Mouse (Mus musculus) cerebellum, postnatal 10 days (tissue): ENCODE results near the gene Serpina12.

Experiments
- DNase-seq, 2 experiments: peaks; one replicate each; pipeline ENCODE4 v3.0.0; 2021; ENCODE audit warnings: mixed read lengths in 2 of 2

Serpina12 gene

DNA sequence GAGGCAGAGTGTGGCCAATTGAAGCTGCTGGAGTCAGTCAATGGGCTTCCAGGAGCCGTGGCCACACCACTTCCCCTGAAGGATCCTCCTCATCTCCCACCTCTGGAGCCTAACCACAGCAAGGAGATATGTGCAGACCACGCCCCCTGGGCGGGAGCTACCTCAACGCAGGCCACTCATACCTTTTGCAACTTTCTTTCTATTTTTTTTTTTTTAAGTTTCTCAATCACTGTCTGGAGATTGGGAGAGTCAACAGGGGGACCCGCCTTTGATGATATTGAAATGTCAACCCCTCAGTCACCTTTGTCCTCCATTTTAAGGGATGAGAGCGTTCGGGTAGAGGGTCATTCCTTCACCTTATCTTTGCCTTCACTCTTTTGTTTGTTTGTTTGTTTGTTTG is at the start of gene Serpina12:
Gene Serpina12, minus strand, starts transcription at position 101 of the 400 bp plus-strand sequence.
- DNase-seq, result no peak

DNA sequence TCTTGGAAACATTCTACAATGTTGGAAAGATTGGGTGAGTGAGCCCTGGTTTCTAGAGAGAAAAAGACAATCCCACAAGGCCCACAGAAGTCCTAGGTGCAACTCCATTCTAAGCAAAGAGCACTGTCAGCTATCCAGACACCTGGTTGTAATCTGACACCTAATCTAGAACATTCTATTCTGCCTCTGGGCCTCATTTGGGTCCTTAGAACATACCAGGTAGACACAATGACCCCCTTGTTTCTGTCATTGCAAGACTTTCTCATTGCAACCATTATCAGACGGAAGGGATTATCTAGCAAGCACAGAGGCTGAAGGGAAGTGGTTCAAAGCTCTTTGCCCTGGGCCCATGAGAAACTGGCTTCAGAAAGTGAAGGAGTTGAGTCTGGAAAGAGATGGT is 47.1 kb upstream of the Serpina12 start:
- no peak for DNase-seq

DNA sequence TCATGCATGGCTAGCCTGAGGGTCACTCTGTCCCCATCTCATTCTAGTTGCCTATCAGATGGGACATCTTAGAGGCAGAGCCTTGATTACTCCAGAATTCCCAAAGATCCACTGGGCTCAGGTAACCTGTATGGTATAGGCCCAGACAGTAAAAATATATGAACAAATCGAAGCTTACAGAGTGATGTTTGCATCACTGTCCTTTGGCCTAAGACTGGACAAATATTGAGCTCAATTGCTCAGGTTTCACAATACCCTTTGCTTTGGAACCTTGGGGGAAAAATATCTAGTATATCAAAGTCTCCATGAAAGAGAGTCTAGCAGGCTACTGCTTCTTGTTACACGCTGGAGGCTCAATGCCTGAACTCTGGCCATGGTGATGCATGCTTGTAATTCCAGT is 45.9 kb upstream of the Serpina12 start:
- DNase-seq, result no peak

DNA sequence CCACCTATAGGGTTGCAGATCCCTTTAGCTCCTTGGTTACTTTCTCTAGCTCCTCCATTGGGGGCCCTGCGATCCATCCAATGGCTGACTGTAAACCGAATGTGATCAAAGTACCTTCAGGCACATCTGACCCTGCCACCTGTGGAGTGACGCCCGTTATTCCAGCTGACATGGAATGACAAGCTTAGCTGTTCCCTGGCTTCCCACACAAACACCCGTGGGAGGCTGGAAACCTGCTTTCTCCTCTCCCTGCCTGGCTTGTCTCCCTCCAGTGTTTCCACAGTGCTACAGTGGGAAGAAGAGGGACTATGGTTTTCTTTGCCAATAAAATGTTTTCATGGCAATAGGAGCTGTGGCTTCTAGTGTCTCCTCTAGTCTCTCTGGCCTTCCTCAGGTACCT is 28.0 kb upstream of the Serpina12 start:
- no peak for DNase-seq

DNA sequence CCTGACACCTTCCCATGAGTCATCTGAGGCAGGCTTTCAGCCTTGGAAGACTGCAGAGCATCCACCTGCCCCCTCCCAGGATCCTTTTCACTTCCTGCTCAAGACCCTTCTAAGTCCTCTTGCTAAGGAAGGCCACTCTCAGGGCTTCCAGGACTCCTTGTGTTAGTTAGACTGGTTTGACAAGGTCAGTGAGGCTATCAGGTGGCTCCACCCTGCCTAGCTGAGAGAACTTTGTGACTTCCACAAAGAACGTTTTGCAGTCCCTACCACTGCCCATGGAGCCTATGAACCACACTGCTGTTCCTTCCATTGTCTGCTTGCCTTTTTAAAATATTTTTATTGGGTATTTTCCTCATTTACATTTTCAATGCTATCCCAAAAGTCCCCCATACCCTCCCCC is 27.5 kb upstream of the Serpina12 start:
- no peak for DNase-seq

DNA sequence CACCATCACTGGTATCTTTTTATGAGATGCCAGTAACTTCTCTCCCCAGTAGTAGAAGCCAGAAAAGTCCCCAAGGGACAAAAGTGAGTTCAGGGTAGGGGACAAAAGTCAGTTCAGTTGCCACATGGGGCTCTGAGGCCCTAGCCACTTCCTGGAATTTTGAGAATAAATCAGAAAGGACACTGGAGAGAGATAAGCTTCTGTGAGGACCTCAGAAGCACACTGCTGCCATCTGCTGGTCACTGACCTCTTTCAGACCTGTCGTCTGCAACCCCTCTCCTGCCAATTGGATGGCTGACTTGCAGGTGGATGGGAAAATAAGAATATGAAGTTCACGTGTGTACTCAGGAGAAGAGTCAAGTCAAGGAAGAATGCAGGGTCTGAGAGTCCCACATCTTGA is 25.4 kb upstream of the Serpina12 start:
- DNase-seq, result peak; percentile 94 to 97

DNA sequence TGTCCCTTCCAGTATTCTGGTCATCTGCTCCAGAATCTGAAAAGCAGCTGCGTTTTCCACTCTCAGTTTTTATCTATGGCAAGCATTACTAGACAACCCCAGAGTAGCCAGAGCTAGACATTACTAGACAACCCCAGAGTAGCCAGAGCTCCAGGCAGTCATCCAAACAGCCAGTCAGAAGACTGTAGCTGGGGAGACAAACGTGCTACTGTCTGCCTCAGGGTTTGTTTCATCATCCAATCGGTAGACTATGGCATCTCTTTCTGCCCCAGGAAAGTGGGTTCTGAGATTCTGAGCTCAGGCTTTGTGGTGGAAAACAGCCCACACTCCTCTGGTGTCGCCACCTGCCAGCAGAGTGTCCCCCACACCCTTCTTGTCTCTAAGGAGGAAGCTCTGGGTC is 23.3 kb upstream of the Serpina12 start:
- peak; percentile 79 to 82 for DNase-seq

DNA sequence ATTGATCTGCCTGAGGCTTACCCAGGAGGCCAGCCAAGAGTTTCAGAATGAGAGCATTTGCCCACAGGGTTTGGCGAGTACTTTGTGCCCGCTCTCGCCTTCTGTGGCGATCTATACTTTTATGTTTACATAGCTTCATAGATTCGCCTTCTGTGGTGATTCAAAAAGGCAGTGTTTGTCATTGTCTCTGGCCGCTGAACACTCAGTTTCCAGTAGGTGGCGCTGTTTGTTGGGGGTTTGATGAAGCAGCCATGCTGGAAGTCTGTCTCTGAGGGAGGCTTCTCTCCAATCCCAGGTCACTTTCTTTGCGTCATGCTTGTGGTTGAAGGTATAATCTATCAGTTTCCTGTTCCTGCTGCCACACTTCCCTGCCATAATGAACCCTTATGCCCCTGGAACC is 22.0 kb upstream of the Serpina12 start:
- DNase-seq, result peak; percentile 80 to 89

DNA sequence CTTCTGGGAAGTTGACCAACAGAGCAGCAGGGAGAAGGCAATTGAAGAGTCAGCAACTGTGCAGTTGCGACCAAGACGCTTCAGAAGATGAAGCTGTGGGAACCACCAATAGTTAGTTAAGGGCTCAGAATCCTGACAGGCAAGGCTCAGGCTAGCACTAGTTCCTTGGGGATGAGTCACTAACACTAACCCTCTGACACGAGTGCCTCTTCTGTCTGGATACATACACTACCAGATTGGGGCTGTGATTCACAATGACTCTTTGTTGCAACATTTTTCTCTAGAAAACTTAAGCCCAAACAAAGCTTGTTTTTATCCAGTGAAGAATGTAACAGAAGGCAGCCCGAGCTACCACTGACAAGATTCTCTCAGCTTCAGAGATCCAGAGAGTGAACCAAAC is 20.8 kb upstream of the Serpina12 start:
- no peak for DNase-seq

DNA sequence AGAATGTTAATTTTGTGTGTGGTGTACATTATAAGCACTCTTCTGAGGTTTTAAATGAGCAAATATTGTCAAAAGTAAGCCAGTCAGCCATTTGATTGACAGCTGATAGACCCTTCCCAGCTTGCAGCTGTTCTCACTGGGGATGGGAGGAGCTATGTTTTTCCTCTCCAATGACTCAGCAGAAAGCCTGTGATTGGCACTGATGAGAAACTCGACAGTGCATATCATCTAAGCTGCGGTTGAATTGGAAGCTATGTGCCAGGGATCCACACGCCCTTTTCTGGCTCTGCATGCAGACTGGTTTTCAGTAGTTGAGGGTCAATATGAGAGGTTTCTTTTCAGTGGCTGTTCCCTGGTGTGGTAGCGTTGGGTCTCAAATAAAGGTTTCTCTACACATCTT is 20.3 kb upstream of the Serpina12 start:
- no peak for DNase-seq

DNA sequence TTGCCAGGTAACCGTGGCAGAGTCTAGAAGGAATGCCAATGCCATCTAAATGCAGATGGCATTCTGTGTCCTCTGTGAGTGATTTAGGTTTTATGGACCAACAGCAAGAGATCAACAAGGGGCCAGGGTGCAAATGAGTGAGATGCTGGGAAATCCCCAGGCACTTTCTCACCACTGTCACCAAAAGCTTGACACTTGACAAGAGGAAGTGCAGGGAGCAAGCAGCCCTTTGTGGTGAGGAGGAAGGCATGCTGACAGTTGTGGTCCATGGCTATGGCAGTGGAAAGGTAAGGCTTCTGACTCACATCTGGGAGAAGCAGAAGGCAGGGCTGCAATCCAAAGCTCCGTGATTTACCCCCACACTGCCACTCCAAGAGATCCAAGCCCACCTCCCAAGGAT is 17.6 kb upstream of the Serpina12 start:
- no peak for DNase-seq

DNA sequence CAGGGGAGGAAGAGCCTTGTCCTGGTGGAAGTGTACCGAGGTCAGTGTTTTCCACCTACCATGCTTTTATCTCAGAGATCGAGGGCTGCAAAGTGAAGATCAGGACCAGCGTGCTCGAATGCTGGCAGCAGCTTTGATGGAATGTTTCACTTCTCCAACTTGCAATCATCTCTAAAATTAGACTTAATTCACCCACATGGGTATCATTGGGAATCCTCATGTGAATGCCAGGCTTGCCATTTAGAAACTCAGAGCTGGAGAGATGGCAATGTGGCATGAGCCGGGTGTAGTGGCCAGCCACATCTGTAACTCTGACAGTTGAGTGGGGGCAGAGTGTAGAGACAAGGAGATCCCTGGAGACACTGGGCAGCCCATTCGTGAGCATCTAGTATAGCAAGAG is 15.9 kb upstream of the Serpina12 start:
- no peak for DNase-seq

DNA sequence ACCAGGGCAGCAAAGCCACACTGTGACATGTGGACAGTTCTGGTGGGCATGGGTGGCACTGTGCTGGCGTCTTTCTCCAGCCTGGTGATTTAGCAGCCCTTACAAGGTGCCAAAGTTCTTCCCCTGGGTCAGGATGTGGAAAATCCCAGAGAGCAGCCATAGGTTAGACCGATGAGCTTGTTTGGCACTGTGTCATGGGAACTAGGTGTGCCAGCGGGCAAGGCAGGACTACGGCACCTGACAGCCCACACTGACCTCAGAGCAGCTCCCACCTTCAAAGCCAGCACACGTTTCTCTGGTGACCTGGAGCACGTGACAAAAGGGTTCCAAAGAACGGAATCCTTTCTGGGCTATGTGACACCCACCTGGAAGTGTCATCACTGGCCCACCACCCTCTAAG is 13.3 kb upstream of the Serpina12 start:
- peak; percentile 16 to 21 for DNase-seq

DNA sequence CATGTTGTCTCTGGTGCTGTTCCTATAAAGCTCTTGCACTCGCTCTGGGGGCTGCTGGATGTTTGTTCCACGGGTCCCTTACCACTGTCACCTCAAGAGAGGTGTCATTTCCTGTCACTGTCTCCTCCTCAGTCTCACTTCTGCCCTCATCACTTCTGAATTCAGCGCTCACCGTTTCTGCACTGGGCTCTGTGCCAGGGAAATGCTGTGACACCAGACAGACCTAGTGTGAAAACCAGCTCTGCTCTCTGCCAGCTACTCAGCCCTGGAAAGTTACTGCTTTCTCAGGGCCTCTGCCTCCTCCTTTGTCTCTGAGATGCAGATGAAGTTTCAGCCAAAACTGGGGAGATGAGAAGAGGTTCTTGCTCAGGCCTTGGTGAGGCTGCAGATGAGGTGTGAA is 12.8 kb upstream of the Serpina12 start:
- DNase-seq, result peak; percentile 72 to 82

DNA sequence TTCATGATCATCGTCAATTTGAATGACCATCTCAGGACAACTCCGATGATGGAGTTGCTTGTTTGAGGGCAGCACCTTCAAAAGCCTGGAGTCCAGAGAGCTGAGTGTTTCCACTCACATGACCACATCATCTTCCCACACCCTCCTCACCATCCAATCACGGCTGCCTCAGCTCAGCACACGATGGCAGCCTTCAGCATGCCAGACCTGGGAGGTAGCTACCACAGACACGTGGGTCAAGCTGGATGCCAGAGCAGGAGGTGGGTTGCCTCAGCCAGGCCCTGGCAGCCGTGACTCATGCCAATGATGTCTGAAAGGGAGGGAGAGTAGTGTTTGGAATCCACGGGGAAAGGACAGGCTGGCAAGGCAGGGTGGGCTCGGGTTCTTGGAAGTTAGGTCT is 11.5 kb upstream of the Serpina12 start:
- peak; percentile 44 to 52 for DNase-seq

DNA sequence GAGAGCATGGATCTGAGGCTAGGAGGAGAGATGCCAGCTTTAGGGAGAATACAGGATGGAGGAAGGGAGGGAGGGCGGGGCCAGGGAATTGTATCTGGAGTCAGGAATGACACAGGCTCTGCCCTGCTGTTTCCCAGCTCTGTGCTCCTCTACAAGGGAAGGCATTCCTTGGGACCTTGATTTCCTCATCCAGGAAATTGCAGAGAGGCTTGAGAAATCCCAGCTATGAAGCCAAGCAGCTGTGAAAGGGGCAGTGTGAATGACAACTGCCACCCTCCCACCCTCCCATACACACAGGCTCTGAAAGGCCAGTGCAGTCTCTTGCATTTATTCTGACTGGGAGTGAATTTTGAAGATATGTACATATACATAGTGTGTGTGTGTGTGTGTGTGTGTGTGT is 9.8 kb upstream of the Serpina12 start:
- no peak for DNase-seq

DNA sequence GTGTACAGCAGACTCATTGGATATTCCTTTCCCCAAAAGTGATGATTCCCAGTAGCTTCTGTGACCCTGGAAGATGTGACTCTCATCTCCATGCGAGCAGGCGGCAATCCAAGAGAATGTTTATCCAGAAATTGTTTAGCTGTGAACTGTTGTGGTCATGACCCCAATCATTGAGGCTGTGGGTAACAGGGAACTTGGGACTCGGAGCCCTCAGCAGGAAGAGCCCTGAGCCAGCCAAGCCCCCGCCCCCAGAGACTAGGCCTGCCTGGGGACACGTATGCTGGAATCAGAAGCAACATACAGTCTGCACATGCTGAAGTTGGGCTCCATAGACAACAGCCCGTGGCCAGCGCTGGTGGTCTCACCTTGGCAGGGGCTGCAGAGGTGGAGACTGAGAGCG is 1.5 kb upstream of the Serpina12 start:
- no peak for DNase-seq

DNA sequence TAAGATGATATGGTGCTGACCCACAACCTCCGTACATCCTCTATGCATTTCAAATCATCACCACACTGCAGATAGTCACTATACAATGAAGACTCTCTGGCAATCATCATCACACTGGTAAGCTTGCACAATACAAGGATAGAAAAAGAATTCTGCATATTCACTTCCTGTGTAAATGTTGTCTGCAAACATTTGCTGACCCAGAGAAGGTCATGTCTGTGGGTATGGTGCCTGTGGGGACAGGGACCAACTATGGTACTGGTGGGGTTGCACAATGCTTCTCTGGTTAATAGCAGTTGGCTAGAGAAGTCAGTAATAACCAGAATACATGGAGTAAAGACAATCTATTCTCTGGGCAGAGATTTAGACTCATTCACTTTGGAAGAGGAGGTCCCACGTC is 1.5 kb downstream of the Serpina12 start:
- no peak for DNase-seq

DNA sequence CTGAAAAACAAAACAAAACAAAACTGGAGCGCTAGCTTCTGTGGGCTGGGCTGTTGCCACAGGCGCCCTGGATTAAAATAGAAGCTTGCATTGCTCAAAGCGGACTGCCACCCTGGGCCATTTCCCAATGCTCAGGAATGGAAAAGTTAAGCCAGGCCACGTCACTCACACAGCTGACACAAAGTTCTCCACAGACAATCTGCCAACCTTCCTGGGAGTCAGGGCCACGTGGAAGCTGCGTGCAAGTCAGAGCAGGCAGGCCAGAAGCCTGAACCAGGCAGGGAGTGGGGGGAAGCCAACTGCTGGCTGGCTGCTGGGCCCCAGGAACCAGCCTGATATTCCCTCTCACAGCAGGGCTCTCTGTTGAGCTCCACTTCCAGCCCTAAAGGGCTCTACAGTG is 2.8 kb downstream of the Serpina12 start:
- peak; percentile 14 to 21 for DNase-seq

DNA sequence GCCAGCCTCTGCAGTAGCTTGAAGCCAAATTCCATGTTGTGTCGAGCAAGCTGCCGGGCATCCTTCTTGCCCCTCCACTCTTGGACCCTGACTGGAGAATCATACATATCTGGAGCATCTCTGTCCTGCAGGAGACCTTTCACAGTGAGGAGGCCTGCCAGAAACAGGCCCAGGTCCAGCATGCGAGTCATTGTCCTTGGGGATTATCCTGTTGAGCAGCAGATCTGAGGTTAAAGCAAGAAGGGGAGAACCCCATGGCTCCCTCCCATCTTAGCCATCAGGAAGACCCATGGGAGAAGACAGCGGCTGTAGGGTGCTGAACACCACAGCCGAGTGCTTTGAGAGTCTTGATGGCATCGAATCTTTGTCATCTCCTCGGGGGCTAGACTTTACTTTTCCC is 6.1 kb downstream of the Serpina12 start:
- DNase-seq, result no peak

DNA sequence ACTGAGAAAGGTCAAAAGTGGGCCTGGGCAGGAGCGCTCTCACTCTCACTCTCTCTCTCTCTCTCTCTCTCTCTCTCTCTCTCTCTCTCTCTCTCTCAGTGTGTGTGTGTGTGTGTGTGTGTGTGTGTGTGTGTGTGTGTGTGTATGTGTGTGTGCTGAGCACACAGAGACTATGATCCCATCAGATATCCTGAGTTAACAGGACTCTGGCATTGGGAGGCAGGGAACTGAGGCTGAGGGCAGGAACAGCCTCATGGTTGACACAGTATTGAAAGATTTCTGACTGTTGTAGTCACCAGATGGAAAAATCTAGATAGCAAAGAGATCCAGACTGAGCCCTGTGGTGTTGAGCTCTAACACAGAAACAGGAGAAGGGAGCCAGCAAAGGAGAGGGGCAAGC is 10.5 kb downstream of the Serpina12 start:
- DNase-seq, result no peak

DNA sequence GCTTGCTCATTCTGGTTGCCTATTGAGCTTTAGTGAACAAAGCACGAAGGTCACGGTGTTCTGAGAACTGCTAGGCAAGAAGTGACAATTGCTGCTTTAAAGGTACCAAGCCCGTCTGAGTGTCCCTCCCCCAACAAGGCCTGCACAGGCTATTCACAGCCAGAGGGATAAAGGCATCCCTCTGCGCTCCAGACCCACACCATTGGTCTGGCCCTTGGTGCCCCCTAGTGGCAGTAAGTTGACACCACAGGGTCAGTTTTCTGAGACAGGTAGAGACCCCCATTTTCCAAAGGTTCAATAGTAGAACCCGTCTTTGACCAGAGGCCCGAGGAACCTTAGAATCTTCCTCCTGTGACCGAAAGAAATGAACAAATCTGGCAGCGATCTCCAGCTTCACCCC is 14.3 kb downstream of the Serpina12 start:
- DNase-seq, result peak; percentile 34 to 49

DNA sequence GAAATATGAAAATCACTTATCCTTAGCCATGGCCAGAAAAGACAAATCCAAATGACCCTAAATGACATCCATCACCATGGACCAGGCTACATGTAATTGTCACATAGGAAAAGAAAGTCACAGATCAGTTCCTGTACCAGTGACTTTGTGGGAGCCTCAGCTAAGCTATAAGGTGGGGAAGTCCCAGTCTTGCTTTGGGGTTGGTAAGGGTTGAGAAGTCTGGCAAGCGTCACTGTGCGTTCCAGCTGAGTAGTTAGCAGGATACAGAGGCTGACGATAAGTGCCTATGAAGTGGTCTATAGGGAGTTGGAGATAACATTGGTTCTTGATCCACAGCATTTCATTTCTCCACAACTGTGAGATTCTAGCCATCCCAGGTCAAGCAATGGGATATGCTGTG is 29.0 kb downstream of the Serpina12 start:
- no peak for DNase-seq

DNA sequence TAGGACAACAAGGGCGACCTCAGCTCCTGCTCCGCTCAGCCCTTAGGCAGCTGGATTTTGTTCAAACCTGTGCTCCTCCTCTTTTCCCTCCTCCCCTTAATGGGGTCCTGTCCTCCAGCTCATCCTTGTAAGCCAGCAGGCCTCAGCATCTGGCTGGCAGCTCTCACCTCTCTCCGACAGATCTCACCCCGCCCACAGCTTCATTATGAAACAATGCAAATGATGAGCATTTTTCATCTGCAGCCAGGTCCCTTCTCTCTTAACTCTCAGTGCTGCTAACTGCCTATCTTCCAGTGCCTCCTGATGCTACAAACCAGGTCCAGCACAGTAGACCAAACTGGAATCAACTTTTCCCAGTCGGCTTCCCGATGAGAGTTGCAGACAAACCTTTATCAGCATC is 30.6 kb downstream of the Serpina12 start, which contains the start of gene Serpina9:
Gene Serpina9, minus strand, starts transcription at position 136 of the 400 bp plus-strand sequence.
- no peak for DNase-seq

DNA sequence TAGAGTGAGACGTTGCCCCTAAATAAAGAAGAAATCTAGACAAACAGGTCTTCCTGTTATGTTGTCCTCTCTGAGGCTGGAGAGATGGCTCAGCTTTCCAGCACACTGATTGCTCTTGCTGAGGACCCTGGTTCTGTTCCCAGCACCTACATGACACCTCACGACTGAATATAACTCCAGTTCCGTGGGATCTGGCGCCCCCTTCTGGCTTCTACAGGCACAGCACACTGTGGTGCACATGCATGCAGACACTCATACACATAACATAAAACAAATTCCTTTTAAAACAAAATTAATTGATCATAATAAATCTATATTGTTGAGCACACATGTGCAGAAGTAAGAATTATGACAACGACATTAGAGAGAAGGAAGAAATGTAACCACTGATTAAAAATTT is 39.6 kb downstream of the Serpina12 start:
- no peak for DNase-seq

DNA sequence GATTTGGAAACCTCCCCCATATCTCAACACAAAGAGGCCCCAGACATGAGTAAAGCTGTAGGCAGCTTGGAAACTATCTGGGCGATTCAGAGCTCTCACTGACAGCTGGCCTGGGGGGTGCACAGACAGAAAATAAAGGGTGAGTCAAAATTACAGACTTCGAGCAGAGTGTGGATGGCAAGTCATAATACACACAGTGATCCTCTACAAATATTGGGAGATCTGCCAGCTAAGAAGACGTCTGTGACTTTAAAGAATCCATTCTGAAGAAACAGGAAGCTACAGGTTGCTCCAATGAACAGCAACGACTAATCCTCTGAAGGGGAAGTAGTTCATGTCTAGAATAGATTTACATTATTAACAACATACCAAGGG is 41.0 kb downstream of the Serpina12 start:
- DNase-seq, result no peak
